Mouse (Mus musculus) kidney, embryonic 14.5 days (tissue): ENCODE results near the gene Zfp286. TPM values are rescaled to one million over a fixed set of nuclear protein-coding genes. Genes with fewer than 3 reads are reported as not detected.

Experiments
- ATAC-seq: fragments of 200-750 bp; cut with Nextera tagmentation; 2 replicates; pipeline ENCODE4 v1.8.0; 2017; ENCODE audit warnings: moderate number of reproducible peaks, mild to moderate bottlenecking, moderate TSS enrichment, moderate library complexity; ENCODE audit not compliant: low FRiP score, low TSS enrichment
- H3K27ac ChIP-seq: fragments of 300-500 bp; sonication (generic); 2 replicates; pipeline ENCODE4 v1.5.1; 2014; ENCODE audit warnings: low read depth, mild to moderate bottlenecking, low read length, moderate library complexity, mixed read lengths
- H3K27me3 ChIP-seq: fragments of 300-500 bp; sonication (generic); 2 replicates; pipeline ENCODE4 v1.6.1; 2014; ENCODE audit warnings: mild to moderate bottlenecking, low read length; ENCODE audit not compliant: control insufficient read depth, insufficient read depth
- H3K36me3 ChIP-seq: fragments of 300-500 bp; sonication (generic); 2 replicates; pipeline ENCODE4 v1.6.1; 2014; ENCODE audit warnings: low read length, mixed read lengths; ENCODE audit not compliant: control insufficient read depth, insufficient read depth
- H3K4me1 ChIP-seq: fragments of 300-500 bp; sonication (generic); 2 replicates; pipeline ENCODE4 v1.6.1; 2014; ENCODE audit warnings: low read length, mixed read lengths; ENCODE audit not compliant: control insufficient read depth, insufficient read depth
- H3K4me2 ChIP-seq: fragments of 300-500 bp; sonication (generic); replicated peaks from 2 replicates; pipeline ENCODE4 v1.6.1; 2014; ENCODE audit warnings: low read depth, mild to moderate bottlenecking, low read length
- H3K4me3 ChIP-seq: fragments of 300-500 bp; sonication (generic); 2 replicates; pipeline ENCODE4 v1.5.1; 2014; ENCODE audit warnings: mild to moderate bottlenecking, low read length
- H3K9ac ChIP-seq: fragments of 300-500 bp; sonication (generic); 2 replicates; pipeline ENCODE4 v1.6.1; 2014; ENCODE audit warnings: low read depth, mild to moderate bottlenecking, low read length, moderate library complexity
- H3K9me3 ChIP-seq: fragments of 300-500 bp; sonication (generic); 2 replicates; pipeline ENCODE4 v1.6.1; 2016; ENCODE audit warnings: low read length; ENCODE audit not compliant: control insufficient read depth
- WGBS: fragments of 180-500 bp; shearing (Covaris S2); extraction: QIAGEN DNeasy Blood & Tissue Kit; methylation state at CpG from one replicate; pipeline ENCODE4 v1.1.7; 2014; 5-methylcytosine and 5-hydroxymethylcytosine counted together
- polyA plus RNA-seq: library from polyadenylated mRNA; unstranded; fragments of >200 nt; fragmentation: Nextera tagmentation; extraction: Ambion mirVana; gene quantifications from 2 replicates; pipeline ENCODE4 v1.2.1, GENCODE M21; 2014

Gene Zfp286
- polyA plus RNA-seq, 1 experiment from 2014 or later = 19.7 TPM

DNA sequence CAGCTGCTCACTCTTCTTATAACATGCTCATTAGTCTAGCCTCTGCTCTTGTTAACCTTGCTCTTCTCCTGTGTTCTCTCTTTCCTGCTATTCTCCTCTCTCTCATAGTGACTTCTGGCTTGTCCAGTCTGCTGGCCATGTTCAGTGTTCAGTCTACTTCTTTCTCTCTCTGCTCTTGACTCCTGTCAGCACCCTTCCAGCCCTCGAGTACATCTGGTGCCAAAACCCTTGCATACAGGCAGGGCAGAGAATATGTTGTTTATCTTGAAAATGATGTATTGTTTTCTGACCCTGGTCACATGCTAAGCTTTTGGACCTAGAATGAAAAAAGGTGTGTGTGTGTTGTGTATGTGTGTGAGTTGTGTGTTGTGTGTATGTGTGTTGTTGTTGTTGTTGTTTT is 24.2 kb upstream of the Zfp286 start:
- Histone ChIP-seq H3K27me3 (no peaks in the 10 kb centered on the region), H3K36me3 (no peaks in the 10 kb centered on the region), H3K27ac (no peak overlapping the region), H3K9ac (no peak overlapping the region), H3K4me1 (0 out of 2 replicates have a peak, but pooled peaks cover 4% of the 10 kb centered on the region), H3K9me3 (no peaks in the 10 kb centered on the region), H3K4me2 (no peak overlapping the region), H3K4me3 (no peak overlapping the region)
- WGBS = 64% methylated on average over 1 of the region's 1 CpGs
- ATAC-seq = no peak

DNA sequence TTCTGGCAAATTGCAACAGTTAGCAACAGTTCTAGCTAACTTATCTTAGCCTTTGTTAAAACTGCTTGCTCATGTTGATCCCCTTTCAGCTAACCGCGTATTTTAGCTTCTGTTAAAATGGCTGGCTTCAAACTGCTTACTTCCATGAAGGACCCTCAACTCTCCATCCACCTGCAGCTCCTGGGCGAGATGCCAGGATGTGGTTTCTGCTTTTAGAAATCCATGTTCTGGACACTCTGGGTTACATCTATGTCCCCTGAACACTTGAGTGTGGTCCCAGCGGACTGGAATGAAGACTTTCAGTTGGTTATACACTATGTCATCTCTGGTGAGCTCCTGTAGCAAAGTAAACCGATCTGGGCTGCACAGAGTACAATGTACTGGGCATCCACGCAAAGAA is 23.0 kb upstream of the Zfp286 start:
- H3K9ac ChIP-seq = no peak overlapping the region
- H3K4me1 ChIP-seq = 0 out of 2 replicates have a peak, but pooled peaks cover 4% of the 10 kb centered on the region
- H3K4me3 ChIP-seq = no peak overlapping the region
- no peak for ATAC-seq
- no peak overlapping the region for H3K27ac ChIP-seq
- WGBS = 88% methylated on average over 6 of the region's 6 CpGs
- no peaks in the 10 kb centered on the region for H3K27me3 ChIP-seq
- H3K9me3 ChIP-seq = no peaks in the 10 kb centered on the region
- no peak overlapping the region for H3K4me2 ChIP-seq
- H3K36me3 ChIP-seq = no peaks in the 10 kb centered on the region

DNA sequence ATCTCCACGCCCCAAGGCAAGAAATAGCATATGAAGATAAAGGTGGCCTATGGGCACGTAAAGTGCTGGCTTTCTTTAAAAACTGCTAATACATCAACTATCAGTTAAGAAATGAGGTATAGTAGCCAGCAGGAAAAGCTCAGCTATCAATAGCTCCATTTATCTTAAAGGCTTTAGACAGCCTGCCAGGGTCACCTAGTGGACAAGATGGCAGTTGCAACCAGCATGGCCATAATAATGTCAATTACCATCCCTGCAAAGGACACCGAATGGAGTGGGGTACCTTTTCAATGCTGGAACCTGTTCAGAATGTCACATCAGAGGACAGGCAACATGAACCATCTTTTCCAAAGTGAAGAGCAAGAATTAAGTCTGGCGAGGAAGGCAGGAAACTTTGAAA is 19.9 kb upstream of the Zfp286 start:
- Histone ChIP-seq H3K36me3 (no peaks in the 10 kb centered on the region), H3K27me3 (no peaks in the 10 kb centered on the region), H3K4me1 (no peaks in the 10 kb centered on the region), H3K4me2 (no peak overlapping the region), H3K4me3 (no peak overlapping the region), H3K9ac (no peak overlapping the region), H3K27ac (no peak overlapping the region), H3K9me3 (no peaks in the 10 kb centered on the region; the same call in 1 of the 2 replicates)
- ATAC-seq = no peak
- 52% methylated on average over 4 of the region's 4 CpGs for WGBS

DNA sequence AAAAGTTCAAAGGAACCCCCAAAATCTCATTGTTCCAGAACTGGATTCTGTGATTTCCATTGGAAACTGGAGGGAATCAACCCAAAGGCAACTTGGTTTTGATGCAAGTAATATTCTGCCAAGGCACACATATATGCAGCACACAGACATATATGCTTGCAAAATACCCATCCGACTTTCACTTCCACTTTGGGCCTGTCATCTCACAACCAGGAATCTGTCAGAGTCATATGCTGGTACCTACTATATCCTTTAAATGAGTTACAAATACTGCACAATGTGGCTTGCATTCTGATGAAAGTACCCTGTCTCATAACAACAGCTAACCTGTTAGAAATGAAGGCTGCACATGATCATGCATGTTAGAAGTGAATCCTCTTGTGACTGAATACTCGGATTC is 18.7 kb upstream of the Zfp286 start:
- WGBS = 91% methylated on average over 2 of the region's 2 CpGs

DNA sequence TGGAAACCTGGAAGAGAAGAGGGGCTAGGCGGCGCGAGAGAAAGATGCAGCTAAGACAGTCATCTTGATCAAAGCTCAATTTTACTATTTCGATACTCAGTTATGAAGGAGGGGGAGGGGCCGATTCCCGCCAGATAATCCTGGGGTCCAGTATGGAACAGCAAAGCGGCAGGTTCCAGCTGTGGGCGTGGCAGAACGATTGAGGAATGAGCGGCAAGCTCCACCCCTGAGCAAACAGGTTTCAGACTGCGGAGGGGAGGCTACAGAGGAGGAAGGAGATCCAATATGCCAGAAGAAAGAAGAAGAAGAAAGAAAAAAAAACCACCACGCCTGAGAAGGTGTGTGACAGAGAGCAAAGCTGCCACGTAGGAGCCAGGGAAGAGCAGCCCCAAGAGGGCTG is 14.9 kb upstream of the Zfp286 start:
- no peak overlapping the region for H3K9ac ChIP-seq
- 53% methylated on average over 13 of the region's 13 CpGs for WGBS
- no peaks in the 10 kb centered on the region for H3K4me1 ChIP-seq
- ATAC-seq = no peak
- no peak overlapping the region for H3K27ac ChIP-seq
- H3K9me3 ChIP-seq = no peaks in the 10 kb centered on the region; the same call in 1 of the 2 replicates
- no peak overlapping the region for H3K4me3 ChIP-seq
- no peak overlapping the region for H3K4me2 ChIP-seq
- no peaks in the 10 kb centered on the region for H3K36me3 ChIP-seq
- H3K27me3 ChIP-seq = no peaks in the 10 kb centered on the region

More for the DNA sequence above, 18.7 kb upstream of the Zfp286 start:
- Histone ChIP-seq H3K4me1 (no peaks in the 10 kb centered on the region), H3K9me3 (no peaks in the 10 kb centered on the region; the same call in 1 of the 2 replicates), H3K36me3 (no peaks in the 10 kb centered on the region), H3K27me3 (no peaks in the 10 kb centered on the region), H3K27ac (no peak overlapping the region), H3K9ac (no peak overlapping the region), H3K4me2 (no peak overlapping the region), H3K4me3 (no peak overlapping the region)
- no peak for ATAC-seq

DNA sequence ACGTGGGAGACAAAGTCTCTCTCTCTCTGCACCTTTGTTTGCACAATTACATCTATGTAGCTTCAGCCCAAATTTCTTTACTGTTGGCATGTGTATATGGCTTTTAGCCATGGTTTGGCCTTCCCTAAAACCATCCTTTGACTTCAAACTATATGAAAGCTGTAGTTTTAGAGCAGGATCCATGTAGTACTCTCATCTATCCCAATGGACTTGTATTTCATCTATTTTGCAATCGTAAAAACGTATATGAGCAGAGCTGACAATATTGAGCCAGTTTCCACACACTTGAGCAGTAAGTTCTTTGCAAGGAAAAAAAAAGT is 315 bp upstream of the Zfp286 start:
- H3K4me1 ChIP-seq = peaks cover 3% of the 10 kb centered on the region; the same call in 1 of the 2 replicates
- WGBS = 53% methylated on average over 3 of the region's 3 CpGs
- H3K27ac ChIP-seq = no peak overlapping the region
- peak overlapping the region; percentile 52 for H3K4me3 ChIP-seq
- peaks cover 5% of the 10 kb centered on the region; the same call in 1 of the 2 replicates for H3K36me3 ChIP-seq
- peak overlapping the region; percentile 69 for H3K4me2 ChIP-seq
- ATAC-seq = no peak
- no peaks in the 10 kb centered on the region for H3K27me3 ChIP-seq
- H3K9ac ChIP-seq = peak overlapping the region; percentile 51; the same call in 1 of the 2 replicates
- no peaks in the 10 kb centered on the region for H3K9me3 ChIP-seq

DNA sequence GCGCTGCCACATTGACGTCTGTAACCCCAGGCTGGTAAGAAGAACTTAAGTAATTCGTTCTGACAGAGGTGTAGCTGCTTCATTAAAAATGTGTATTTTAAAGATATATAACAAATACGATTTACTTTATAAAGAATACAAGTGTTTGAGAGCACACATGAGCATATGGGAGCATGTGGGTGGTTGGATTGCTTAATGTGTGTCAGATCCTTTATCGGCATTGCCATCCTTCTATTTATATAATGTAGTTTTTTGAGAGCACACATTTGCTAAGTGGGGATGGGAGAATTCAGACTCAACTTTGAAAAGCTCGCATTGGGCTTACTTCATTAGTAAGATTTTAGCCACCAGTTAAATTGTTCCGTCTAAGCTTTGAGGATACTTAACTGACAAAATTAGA is 12.8 kb downstream of the Zfp286 start:
- no peak overlapping the region for H3K9ac ChIP-seq
- ATAC-seq = no peak
- H3K4me3 ChIP-seq = no peak overlapping the region
- no peak overlapping the region for H3K27ac ChIP-seq
- no peak overlapping the region for H3K4me2 ChIP-seq
- peaks cover 24% of the 10 kb centered on the region for H3K36me3 ChIP-seq
- peaks cover 44% of the 10 kb centered on the region for H3K9me3 ChIP-seq
- no peaks in the 10 kb centered on the region for H3K4me1 ChIP-seq
- WGBS = 93% methylated on average over 7 of the region's 7 CpGs
- H3K27me3 ChIP-seq = no peaks in the 10 kb centered on the region

DNA sequence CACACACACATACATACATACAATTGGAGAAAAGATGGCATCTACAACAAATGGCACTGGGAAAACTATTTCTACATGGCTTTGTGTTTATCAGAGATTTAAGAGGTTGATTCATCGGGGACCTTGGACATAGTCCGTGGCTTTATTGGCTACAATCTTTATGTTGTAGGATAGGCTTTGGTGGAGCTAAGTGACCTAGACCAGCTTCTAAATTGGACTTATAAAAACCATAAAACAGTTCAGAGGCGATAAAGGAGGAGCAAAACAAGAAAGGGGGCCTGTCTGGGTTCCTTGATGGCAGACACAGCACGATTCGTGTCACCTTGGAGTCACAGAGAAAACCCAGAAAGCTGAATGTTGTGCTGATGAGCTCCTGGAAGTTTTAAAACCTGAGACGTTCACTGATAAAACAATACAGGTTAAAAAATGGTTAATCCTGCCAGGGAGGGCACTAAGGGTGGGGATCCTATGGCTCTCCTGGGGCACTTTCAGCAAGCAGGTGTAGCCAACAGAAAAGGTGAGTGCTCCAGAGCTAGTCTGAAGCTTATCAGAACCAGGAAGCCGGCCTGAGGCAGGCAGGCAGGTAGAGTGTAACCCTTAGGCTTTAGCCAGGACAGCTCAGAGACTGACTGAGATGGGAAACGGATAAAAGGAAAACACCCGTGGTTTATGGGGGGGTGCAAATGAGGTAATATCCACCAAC is 28.4 kb downstream of the Zfp286 start:
- H3K9me3 ChIP-seq = no peaks in the 10 kb centered on the region
- no peaks in the 10 kb centered on the region for H3K36me3 ChIP-seq
- no peaks in the 10 kb centered on the region for H3K27me3 ChIP-seq
- H3K4me1 ChIP-seq = peaks cover 8% of the 10 kb centered on the region; the same call in 1 of the 2 replicates
- WGBS = 60% methylated on average over 9 of the region's 9 CpGs
- no peak for ATAC-seq
- H3K4me2 ChIP-seq = no peak overlapping the region
- no peak overlapping the region for H3K9ac ChIP-seq
- no peak overlapping the region for H3K4me3 ChIP-seq
- no peak overlapping the region for H3K27ac ChIP-seq

DNA sequence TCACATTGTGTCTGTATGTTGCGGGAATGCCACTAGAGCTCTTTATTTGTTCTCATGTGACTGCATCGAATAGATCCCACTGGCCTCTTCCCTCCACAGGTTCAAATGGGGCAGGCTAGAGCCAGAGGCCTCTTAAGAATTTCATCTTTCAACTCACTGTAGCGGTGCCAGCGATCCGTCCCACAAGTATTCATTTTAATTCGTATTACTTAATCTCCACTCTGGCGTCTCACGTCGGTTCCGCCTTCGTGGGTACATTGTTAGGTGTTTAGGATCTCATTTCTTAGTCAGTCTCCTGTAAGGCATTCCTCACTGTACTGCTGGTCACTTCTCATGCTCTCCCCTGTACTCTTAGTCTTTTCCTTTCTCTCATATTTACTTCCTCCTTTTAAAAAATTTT is 30.8 kb downstream of the Zfp286 start:
- no peaks in the 10 kb centered on the region for H3K27me3 ChIP-seq
- H3K4me3 ChIP-seq = no peak overlapping the region
- H3K4me1 ChIP-seq = peaks cover 8% of the 10 kb centered on the region; the same call in 1 of the 2 replicates
- H3K9ac ChIP-seq = no peak overlapping the region
- H3K27ac ChIP-seq = no peak overlapping the region
- no peaks in the 10 kb centered on the region for H3K36me3 ChIP-seq
- ATAC-seq = no peak
- no peak overlapping the region for H3K4me2 ChIP-seq
- WGBS = 91% methylated on average over 11 of the region's 11 CpGs
- no peaks in the 10 kb centered on the region for H3K9me3 ChIP-seq
